Mouse (Mus musculus): ENCODE measurements around the gene Yy1. TPM values are rescaled to one million over a fixed set of nuclear protein-coding genes. Genes with fewer than 3 reads are reported as not detected.
"Not testable (repeated sequence)": the region's sequence is repeated elsewhere in the genome, so short reads cannot be mapped to it uniquely, and the experiment has no call there.

Yy1 gene
- polyA plus RNA-seq, 1 experiment from 2014 or later = 16.0 TPM

GRCm38 (mm10) chr12:108841181-108841580 lies 48.4 kb downstream of the Yy1 start:
- no peak for ATAC-seq (ENCODE audit: insufficient number of reproducible peaks, low FRiP score)
- Histone ChIP-seq H3K9ac (no peak overlapping the region), H3K4me1 (replicated peaks) (peaks cover 24% of the 10 kb centered on the region), H3K4me3 (no peak overlapping the region), H3K27ac (ENCODE audit: poor library complexity, severe bottlenecking) (no peak overlapping the region), H3K9me3 (replicated peaks) (peaks cover 5% of the 10 kb centered on the region; the same call in 1 of the 2 replicates), H3K27me3 (replicated peaks) (no peaks in the 10 kb centered on the region), H3K4me2 (no peak overlapping the region), H3K36me3 (peaks cover 66% of the 10 kb centered on the region)
- 86% methylated on average over 6 of the region's 6 CpGs for WGBS

GRCm38 (mm10) chr12:108842663-108843062 lies 49.9 kb downstream of the Yy1 start:
- ATAC-seq (ENCODE audit: insufficient number of reproducible peaks, low FRiP score) = no peak
- no peak overlapping the region for H3K27ac ChIP-seq (ENCODE audit: poor library complexity, severe bottlenecking)
- H3K36me3 ChIP-seq = peaks cover 73% of the 10 kb centered on the region

GRCm38 (mm10) chr12:108848033-108848432 lies 55.3 kb downstream of the Yy1 start:
- H3K27me3 ChIP-seq (replicated peaks); H3K4me2 ChIP-seq; H3K4me1 ChIP-seq (replicated peaks); H3K9ac ChIP-seq; H3K27ac ChIP-seq (ENCODE audit: poor library complexity, severe bottlenecking); H3K4me3 ChIP-seq; ATAC-seq (ENCODE audit: insufficient number of reproducible peaks, low FRiP score): not testable (repeated sequence)
- peaks cover 12% of the 10 kb centered on the region for H3K9me3 ChIP-seq (replicated peaks)
- peaks cover 36% of the 10 kb centered on the region for H3K36me3 ChIP-seq
- WGBS = 89% methylated on average over 3 of the region's 3 CpGs

More at GRCm38 (mm10) chr12:108842663-108843062, 49.9 kb downstream of the Yy1 start:
- H3K9me3 ChIP-seq (replicated peaks) = peaks cover 12% of the 10 kb centered on the region
- H3K4me2 ChIP-seq = no peak overlapping the region
- no peak overlapping the region for H3K9ac ChIP-seq
- H3K27me3 ChIP-seq (replicated peaks) = no peaks in the 10 kb centered on the region
- H3K4me3 ChIP-seq = no peak overlapping the region
- WGBS = 85% methylated on average over 7 of the region's 7 CpGs
- H3K4me1 ChIP-seq (replicated peaks) = peaks cover 9% of the 10 kb centered on the region

- peaks cover 7% of the 10 kb centered on the region; the same call in 1 of the 2 replicates for H3K9me3 ChIP-seq (replicated peaks)
- no peak overlapping the region for H3K4me3 ChIP-seq
- WGBS = 79% methylated on average over 4 of the region's 4 CpGs
- ATAC-seq (ENCODE audit: insufficient number of reproducible peaks, low FRiP score) = no peak
- peaks cover 24% of the 10 kb centered on the region for H3K36me3 ChIP-seq
- H3K4me2 ChIP-seq = no peak overlapping the region
- H3K27me3 ChIP-seq (replicated peaks) = no peaks in the 10 kb centered on the region
- H3K27ac ChIP-seq (ENCODE audit: poor library complexity, severe bottlenecking) = no peak overlapping the region
- H3K4me1 ChIP-seq (replicated peaks) = no peaks in the 10 kb centered on the region
- H3K9ac ChIP-seq = no peak overlapping the region
Observed at GRCm38 (mm10) chr12:108849488-108850022, 56.8 kb downstream of the Yy1 start.

- peaks cover 7% of the 10 kb centered on the region; the same call in 1 of the 2 replicates for H3K9me3 ChIP-seq (replicated peaks)
- H3K27ac ChIP-seq (ENCODE audit: poor library complexity, severe bottlenecking) = no peak overlapping the region
- 67% methylated on average over 8 of the region's 8 CpGs for WGBS
- no peak overlapping the region for H3K4me3 ChIP-seq
- no peak overlapping the region for H3K9ac ChIP-seq
- no peaks in the 10 kb centered on the region for H3K4me1 ChIP-seq (replicated peaks)
- H3K4me2 ChIP-seq = no peak overlapping the region
- H3K36me3 ChIP-seq = peaks cover 18% of the 10 kb centered on the region
- no peaks in the 10 kb centered on the region for H3K27me3 ChIP-seq (replicated peaks)
- ATAC-seq (ENCODE audit: insufficient number of reproducible peaks, low FRiP score) = no peak
Observed at GRCm38 (mm10) chr12:108850129-108850528, 57.4 kb downstream of the Yy1 start.

- Histone ChIP-seq H3K4me3 (no peak overlapping the region), H3K9me3 (replicated peaks) (peaks cover 7% of the 10 kb centered on the region; the same call in 1 of the 2 replicates), H3K9ac (no peak overlapping the region), H3K36me3 (peaks cover 11% of the 10 kb centered on the region; the same call in 1 of the 2 replicates), H3K27ac (ENCODE audit: poor library complexity, severe bottlenecking) (no peak overlapping the region), H3K4me2 (no peak overlapping the region), H3K4me1 (replicated peaks) (no peaks in the 10 kb centered on the region), H3K27me3 (replicated peaks) (no peaks in the 10 kb centered on the region)
- 86% methylated on average over 8 of the region's 8 CpGs for WGBS
- no peak for ATAC-seq (ENCODE audit: insufficient number of reproducible peaks, low FRiP score)
Observed at GRCm38 (mm10) chr12:108850886-108851285, 58.1 kb downstream of the Yy1 start.

GRCm38 (mm10) chr12:108852822-108853221 lies 60.0 kb downstream of the Yy1 start:
- Histone ChIP-seq H3K27ac (ENCODE audit: poor library complexity, severe bottlenecking) (no peak overlapping the region), H3K4me2 (no peak overlapping the region), H3K27me3 (replicated peaks) (no peaks in the 10 kb centered on the region), H3K36me3 (peaks cover 3% of the 10 kb centered on the region; the same call in 1 of the 2 replicates), H3K9ac (no peak overlapping the region), H3K9me3 (replicated peaks) (no peaks in the 10 kb centered on the region), H3K4me3 (no peak overlapping the region), H3K4me1 (replicated peaks) (no peaks in the 10 kb centered on the region)
- no peak for ATAC-seq (ENCODE audit: insufficient number of reproducible peaks, low FRiP score)
- 87% methylated on average over 8 of the region's 8 CpGs for WGBS

- Histone ChIP-seq H3K9me3 (replicated peaks) (no peaks in the 10 kb centered on the region), H3K27me3 (replicated peaks) (no peaks in the 10 kb centered on the region), H3K9ac (no peak overlapping the region), H3K4me2 (no peak overlapping the region), H3K36me3 (peaks cover 11% of the 10 kb centered on the region), H3K4me3 (no peak overlapping the region), H3K27ac (ENCODE audit: poor library complexity, severe bottlenecking) (no peak overlapping the region), H3K4me1 (replicated peaks) (no peaks in the 10 kb centered on the region)
- no peak for ATAC-seq (ENCODE audit: insufficient number of reproducible peaks, low FRiP score)
- WGBS = 86% methylated on average over 10 of the region's 10 CpGs
Observed at GRCm38 (mm10) chr12:108855081-108855480, 62.3 kb downstream of the Yy1 start.

GRCm38 (mm10) chr12:108856186-108856585 lies 63.4 kb downstream of the Yy1 start:
- H3K4me2 ChIP-seq = no peak overlapping the region
- no peak for ATAC-seq (ENCODE audit: insufficient number of reproducible peaks, low FRiP score)
- no peaks in the 10 kb centered on the region for H3K4me1 ChIP-seq (replicated peaks)
- whole genome bisulfite sequencing = 87% methylated on average over 8 of the region's 8 CpGs
- peaks cover 22% of the 10 kb centered on the region for H3K36me3 ChIP-seq
- H3K4me3 ChIP-seq = no peak overlapping the region
- H3K9ac ChIP-seq = no peak overlapping the region
- H3K9me3 ChIP-seq (replicated peaks) = no peaks in the 10 kb centered on the region
- H3K27ac ChIP-seq (ENCODE audit: poor library complexity, severe bottlenecking) = no peak overlapping the region
- no peaks in the 10 kb centered on the region for H3K27me3 ChIP-seq (replicated peaks)

- ATAC-seq (ENCODE audit: insufficient number of reproducible peaks, low FRiP score) = no peak
- Histone ChIP-seq H3K4me3 (no peak overlapping the region), H3K27ac (ENCODE audit: poor library complexity, severe bottlenecking) (no peak overlapping the region), H3K4me2 (no peak overlapping the region), H3K9ac (no peak overlapping the region), H3K9me3 (replicated peaks) (no peaks in the 10 kb centered on the region), H3K27me3 (replicated peaks) (no peaks in the 10 kb centered on the region), H3K36me3 (peaks cover 31% of the 10 kb centered on the region), H3K4me1 (replicated peaks) (no peaks in the 10 kb centered on the region)
- 86% methylated on average over 7 of the region's 7 CpGs for WGBS
Observed at GRCm38 (mm10) chr12:108857109-108857508, 64.3 kb downstream of the Yy1 start.

- ATAC-seq (ENCODE audit: insufficient number of reproducible peaks, low FRiP score) = no peak
- no peaks in the 10 kb centered on the region for H3K27me3 ChIP-seq (replicated peaks)
- H3K4me1 ChIP-seq (replicated peaks) = no peaks in the 10 kb centered on the region
- H3K9me3 ChIP-seq (replicated peaks) = no peaks in the 10 kb centered on the region
- H3K36me3 ChIP-seq = peaks cover 37% of the 10 kb centered on the region
- H3K9ac ChIP-seq = no peak overlapping the region
- no peak overlapping the region for H3K27ac ChIP-seq (ENCODE audit: poor library complexity, severe bottlenecking)
- 77% methylated on average over 7 of the region's 7 CpGs for WGBS
- H3K4me2 ChIP-seq = no peak overlapping the region
- H3K4me3 ChIP-seq = no peak overlapping the region
Observed at GRCm38 (mm10) chr12:108857589-108858184, 64.9 kb downstream of the Yy1 start.

- Histone ChIP-seq H3K4me1 (replicated peaks) (no peaks in the 10 kb centered on the region), H3K4me3 (no peak overlapping the region), H3K27ac (ENCODE audit: poor library complexity, severe bottlenecking) (no peak overlapping the region), H3K27me3 (replicated peaks) (no peaks in the 10 kb centered on the region), H3K4me2 (no peak overlapping the region), H3K9me3 (replicated peaks) (no peaks in the 10 kb centered on the region), H3K36me3 (peaks cover 45% of the 10 kb centered on the region), H3K9ac (no peak overlapping the region)
- 74% methylated on average over 5 of the region's 5 CpGs for whole genome bisulfite sequencing
- no peak for ATAC-seq (ENCODE audit: insufficient number of reproducible peaks, low FRiP score)
Observed at GRCm38 (mm10) chr12:108858486-108858885, 65.7 kb downstream of the Yy1 start.

Measured in heart, embryonic 12.5 days (tissue).